Comparison of ENCODE assay signal across 17 mouse cellular contexts in the genomic region with DNA sequence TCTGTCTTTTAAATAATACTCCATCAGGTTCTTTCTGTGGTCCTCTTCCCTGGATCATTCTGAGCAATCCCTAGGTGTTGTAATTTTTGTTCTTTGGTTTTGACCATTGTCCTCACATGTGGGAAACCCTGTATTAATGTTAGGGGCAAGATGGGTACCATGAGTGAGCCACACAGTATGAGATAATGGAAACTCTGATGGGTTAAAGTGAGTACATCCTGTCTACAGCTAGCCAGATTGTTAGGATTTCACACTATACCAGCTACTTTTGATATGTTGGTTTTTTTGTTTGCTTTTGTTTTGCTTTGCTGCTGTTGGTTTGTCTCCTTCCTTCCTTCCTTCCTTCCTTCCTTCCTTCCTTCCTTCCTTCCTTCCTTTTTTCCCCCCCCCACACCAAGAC.
"Had no signal": no experiment of that assay in that cellular context is flagged by ENCODE, and none has a peak within 500 bp of the region (broad histone marks: within the 10 kb centered on the region; RNA-seq: fewer than 3 reads in every experiment).

No protein-coding gene starts in this region.

- H3K9me3 ChIP-seq: neural tube, embryonic 12.5 days; neural tube, embryonic 13.5 days; neural tube, embryonic 15.5 days; stomach, embryonic 15.5 days had no signal

- DNase-seq: retina, postnatal 1 day; right cerebral cortex, adult 18-20 months; right cerebral cortex, postnatal 14 days; right cerebral cortex, postnatal 25 days; right cerebral cortex, postnatal 4 days; spleen, adult 18-20 months; thymus, adult 18-20 months; thymus, adult 2 months; thymus, postnatal 14 days; thymus, postnatal 25 days; thymus, postnatal 36 days; thymus, postnatal 4 days had no signal

- H3K4me3 ChIP-seq: neural tube, embryonic 12.5 days; neural tube, embryonic 13.5 days; neural tube, embryonic 15.5 days; stomach, embryonic 15.5 days had no signal

- H3K27ac ChIP-seq: neural tube, embryonic 12.5 days; neural tube, embryonic 13.5 days; neural tube, embryonic 15.5 days; stomach, embryonic 15.5 days; stomach, postnatal 0 days had no signal

- H3K9ac ChIP-seq: neural tube, embryonic 12.5 days; neural tube, embryonic 13.5 days; neural tube, embryonic 15.5 days; stomach, embryonic 15.5 days had no signal

- H3K4me1 ChIP-seq: neural tube, embryonic 12.5 days; neural tube, embryonic 13.5 days; neural tube, embryonic 15.5 days; stomach, embryonic 15.5 days had no signal

- H3K4me2 ChIP-seq: neural tube, embryonic 12.5 days; neural tube, embryonic 13.5 days; neural tube, embryonic 15.5 days; stomach, embryonic 15.5 days had no signal

- H3K27me3 ChIP-seq: neural tube, embryonic 12.5 days; neural tube, embryonic 13.5 days; neural tube, embryonic 15.5 days; stomach, embryonic 15.5 days had no signal
